Mouse (Mus musculus) gastrocnemius, postnatal 14 days (tissue): ENCODE measurements at regions not wholly inside any gene's neighbourhood (a gene's known extent, or its start where the extent isn't known, plus 50 kb on each side); places are given as distances from the start of the nearest gene placed in this dataset.
"Not testable (repeated sequence)": the region's sequence is repeated elsewhere in the genome, so short reads cannot be mapped to it uniquely, and the experiment has no call there.

Source experiments
- DNase-seq: peaks from one replicate; pipeline ENCODE4 v3.0.0; 2021; ENCODE audit warnings: mixed read lengths
- intact Hi-C: fragments of 180-260 bp; cut with DNase I; formaldehyde crosslinking; loops from one replicate; pipeline ENCODE4 v1.15.1; 2025; ENCODE audit warnings: low total_unique reads

DNA sequence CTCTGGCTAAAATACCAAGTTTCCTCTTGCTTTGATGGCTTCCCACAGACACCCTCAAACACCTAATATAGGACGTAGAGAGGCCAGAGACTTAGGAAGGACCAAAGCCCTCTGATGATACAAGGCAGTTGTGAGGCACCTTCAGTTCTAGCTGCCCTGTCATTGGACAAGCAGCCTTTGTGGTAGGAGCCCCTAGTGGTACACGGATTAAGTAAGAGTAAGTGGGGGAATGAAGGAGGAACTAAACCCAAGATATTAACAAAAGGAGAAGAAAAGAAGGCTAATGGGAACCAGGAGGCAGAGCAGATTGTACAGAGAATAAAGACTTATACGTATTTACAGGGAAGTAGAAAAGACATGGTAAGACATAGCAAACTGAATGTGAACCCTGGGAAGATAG, 352.3 kb upstream of the Tmco5 start:
- intact Hi-C loops, DNase-seq: not testable (repeated sequence)

DNA sequence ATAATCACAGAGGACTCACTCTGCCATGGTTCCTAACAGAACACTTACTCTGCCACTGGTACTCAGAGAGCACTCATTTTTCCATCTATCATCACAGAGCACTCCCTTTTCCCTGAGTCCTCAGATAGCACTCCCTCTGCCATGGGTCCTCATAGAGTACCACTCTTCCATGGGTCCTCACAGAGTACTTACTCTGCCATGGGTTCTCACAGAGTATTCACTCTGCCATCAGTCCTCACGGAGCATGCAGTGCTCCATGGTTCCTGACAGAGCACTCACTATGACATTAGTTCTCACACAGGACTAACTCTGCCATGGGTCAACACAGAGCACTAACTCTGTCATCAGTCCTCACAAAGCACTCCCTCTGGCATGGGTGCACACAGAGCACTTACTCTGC, 342.0 kb upstream of the Tmco5 start:
- intact Hi-C loops, result no loop called here

DNA sequence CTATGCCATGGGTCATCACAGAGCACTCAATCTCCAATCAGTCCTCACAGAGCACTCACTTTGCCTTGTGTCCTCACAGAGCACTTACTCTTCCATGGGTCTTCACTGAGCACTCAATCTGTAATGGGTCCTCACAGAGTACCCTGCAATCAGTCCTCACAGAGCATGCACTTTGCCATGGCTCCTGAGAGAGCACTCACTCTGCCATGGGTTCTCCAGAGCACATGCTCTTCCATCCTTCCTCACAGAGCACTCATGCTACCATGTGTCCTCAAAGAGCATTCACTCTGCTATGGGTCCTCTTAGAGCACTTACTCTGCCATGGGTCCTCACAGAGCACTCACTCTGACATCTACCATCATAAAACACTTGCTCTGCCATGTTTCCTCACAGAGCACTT, 319.1 kb upstream of the Tmco5 start:
- intact Hi-C loops, result no loop called here
- no peak for DNase-seq

More for the DNA sequence above, 342.0 kb upstream of the Tmco5 start:
- DNase-seq, result no peak

DNA sequence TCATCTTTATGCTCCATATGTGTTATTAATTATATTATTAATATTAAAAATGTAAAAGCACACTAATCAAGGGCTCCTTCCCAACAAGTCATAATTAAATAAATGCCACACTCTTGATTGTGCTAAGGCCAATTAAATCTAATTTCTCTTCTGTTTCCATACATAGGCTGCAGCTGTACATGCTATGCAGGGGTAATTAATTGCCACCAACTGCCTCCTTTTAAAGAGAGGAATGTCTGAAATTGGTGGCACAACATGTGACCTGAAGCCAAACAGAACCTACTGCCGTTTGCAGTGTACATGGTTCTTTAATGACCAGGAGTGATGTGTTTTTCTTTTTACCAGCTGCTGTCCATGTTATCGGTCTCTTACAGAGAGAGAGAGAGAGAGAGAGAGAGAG, 294.5 kb upstream of the Tmco5 start:
- no peak for DNase-seq
- intact Hi-C loops, result no loop called here

DNA sequence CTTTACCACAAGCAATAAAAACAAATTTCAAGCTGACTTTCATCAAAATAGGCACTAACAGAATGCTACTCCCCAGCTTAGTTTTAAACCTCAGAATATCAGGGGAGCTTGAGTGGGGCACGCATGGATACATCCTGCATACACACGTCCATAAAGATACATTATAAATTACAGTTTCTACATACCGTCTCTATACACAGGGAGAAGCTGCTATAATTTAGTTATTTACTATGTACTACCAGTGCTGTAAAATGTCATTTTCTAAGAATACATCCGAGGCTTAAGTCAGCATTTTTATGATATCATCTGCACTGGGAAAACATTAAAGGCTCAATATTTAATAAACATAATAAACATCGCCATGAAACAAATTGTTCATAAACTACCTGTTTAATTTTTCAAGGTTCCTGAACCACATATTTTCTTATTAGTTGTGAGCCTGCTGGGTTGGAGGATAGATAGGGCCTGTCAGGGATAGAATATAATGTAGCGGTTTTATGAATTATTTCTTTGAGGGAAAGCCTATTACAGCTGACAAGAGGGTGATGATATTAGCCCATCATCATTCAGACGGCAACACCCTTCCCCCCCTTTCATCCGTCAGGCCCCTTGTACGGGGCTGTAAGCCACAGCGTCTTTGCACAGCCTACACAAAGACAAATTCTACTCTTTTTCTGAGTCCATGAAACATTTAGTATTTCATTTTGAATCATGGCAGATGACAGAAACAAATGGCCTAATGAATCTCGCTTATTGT, 292.1 kb upstream of the Tmco5 start:
- DNase-seq, result no peak
- intact Hi-C loops, result no loop called here

DNA sequence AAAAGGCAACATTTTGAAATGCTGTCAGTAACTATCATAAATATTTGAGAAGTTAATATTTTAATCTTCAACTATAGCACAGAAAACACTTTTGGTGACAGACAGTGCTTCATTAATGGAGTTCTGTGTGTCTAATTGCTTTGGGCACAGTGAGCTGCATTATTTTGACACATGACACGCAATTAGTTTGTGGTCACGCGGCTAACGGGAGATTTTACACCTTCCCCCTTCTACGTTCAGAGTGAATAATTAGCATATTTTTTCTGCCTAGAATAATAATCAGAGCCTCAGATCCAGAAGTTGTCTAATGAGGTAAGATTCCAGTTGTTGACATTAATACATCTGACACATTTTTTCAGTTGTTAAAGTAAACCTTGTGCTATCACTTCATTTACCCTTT, 272.6 kb upstream of the Tmco5 start:
- no peak for DNase-seq
- intact Hi-C loops, result no loop called here

DNA sequence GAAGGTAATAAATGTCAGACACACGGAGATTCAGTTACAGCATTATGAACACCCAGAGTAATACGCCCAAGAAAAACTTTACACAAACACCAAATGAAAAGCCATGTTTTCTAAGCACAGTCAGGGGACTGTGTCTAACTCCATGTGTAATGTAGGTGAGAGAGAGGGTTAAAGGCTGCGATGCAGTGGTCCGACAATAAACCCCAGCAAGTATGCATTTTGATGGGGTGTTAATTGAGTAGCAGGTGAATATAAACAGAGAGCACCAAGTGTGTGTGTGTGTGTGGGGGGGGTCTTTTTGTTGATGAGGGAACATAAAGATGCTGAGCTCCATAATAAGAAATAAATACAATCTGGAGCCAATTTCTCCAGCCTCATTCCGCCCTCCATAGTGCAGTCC, 238.6 kb upstream of the Tmco5 start:
- intact Hi-C loops, result no loop called here
- no peak for DNase-seq

DNA sequence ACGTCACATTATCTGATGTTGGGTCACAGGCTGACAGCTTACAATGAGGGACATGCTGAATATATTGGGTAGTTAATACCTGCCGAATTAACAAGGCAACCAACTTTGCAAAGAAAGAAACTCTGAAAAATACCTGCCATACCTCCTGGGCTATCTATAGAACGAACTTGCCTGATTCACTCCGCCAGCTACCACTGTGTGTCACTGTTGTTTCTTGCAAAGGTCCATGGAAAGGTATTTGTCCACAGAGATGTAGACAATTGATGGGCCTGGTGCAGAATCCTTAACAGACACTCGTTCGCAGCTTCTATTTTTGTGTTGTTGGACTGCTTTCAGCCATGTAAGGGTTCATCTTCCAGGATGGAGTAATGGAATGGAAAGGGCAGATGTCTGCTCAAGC, 226.4 kb upstream of the Tmco5 start:
- DNase-seq, result no peak
- intact Hi-C loops, result no loop called here

DNA sequence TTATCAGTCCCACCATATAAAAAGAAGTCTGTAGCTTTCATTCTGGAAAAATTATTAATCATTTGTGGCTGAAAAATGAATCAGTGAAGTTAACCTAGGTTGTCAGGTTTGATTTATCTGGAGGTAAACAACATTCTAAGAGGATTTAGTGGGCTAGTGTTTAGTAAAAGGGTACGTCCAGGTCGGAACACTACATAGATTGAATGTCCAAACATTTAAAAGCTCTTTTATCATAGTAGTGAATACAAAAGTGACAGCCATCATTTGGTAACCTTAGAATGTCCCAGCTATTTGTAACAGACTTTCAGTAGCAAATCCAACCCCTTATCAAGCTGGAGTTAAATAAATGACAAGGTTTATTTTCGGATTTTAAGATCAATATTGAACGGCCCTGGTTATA, 192.7 kb upstream of the Tmco5 start:
- intact Hi-C loops, result no loop called here
- no peak for DNase-seq

DNA sequence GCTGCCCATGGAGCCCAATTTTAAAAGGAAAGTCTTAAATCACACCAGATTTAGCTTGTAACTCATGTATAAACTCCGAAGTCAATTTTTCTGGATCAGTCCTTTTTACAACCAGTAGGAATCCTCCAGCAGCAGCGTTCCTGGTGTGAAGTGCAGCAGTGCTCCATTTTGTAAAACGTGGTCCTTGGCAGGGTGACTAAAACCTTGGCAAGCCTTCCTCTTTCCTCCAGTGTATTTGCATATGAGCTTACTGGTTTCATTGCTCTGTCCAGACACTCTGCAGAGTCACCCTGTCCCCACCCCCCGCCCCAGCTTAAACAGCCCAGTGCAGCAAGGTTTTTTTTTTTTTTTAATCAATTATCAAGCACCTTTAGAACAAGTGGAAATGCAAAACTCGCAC, 180.9 kb upstream of the Tmco5 start:
- intact Hi-C loops, result no loop called here
- no peak for DNase-seq

DNA sequence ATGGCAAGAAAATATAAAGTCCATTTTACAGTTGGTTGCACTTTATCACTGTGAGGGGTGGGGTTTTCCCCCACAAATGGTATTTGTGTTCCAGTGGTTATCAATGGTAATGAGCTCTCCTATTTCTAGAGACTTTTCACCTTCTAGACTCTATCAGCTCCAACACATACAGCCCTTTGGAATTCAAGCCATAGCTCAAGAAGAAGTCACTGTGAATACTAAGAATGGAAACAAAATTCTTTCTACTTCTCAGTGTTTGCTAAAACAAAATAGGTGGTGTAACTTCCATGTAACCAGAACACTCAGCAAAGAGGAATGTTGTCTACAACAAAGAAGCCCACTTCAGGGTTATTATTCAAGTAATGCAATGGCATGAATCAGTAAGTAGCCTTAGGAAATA, 173.8 kb upstream of the Tmco5 start:
- intact Hi-C loops, result no loop called here
- DNase-seq, result no peak

DNA sequence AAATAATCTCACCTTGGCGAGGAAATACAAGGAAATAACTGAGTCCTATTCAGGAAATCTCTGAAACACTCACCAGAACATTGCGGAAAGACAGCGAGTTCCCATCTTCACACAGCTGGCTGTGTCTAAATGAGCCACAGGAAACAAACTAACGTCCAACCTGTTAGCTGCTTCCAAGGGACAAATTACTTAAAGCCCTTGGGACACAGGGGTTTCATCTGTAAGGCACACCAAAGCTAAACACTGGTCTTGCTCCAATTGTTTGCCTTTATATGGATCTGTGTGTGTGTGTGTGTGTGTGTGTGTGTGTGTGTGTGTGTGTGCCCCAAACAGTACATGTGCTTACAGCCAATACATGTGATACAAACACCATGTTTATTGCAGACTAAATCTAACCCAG, 168.9 kb upstream of the Tmco5 start:
- intact Hi-C loops, result no loop called here
- no peak for DNase-seq

DNA sequence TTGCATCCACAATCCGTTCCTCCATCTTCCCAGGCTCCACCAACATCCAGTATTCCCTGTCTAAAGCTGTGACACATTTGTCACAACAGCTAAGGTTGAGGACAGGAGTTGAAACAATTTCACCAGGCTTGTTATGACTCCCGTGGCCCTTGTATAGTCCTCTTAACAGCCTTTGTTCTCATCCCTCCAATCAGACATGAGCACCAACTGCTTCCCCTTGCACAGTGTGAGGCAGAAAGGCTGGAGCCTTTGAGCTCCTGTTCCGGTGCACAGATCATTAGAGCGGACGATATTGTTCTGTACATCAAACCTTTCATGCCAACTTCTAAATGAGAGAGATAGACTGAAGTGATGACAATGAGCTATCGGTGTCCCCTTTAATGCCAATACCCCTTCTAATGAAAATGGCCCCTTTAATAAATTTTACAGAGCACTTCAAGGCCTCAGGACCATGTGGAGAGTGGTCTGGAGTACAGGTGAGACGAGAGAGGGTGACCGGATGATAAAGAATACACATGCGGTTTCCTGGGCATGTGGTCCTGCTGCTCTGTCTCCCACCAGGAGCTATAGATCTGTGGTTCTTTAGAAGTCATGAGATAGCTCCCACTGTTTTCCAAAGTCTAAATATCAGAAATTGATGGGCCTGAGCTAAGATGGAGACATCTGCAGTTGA, 161.8 kb upstream of the Tmco5 start:
- intact Hi-C loops, result no loop called here
- no peak for DNase-seq

DNA sequence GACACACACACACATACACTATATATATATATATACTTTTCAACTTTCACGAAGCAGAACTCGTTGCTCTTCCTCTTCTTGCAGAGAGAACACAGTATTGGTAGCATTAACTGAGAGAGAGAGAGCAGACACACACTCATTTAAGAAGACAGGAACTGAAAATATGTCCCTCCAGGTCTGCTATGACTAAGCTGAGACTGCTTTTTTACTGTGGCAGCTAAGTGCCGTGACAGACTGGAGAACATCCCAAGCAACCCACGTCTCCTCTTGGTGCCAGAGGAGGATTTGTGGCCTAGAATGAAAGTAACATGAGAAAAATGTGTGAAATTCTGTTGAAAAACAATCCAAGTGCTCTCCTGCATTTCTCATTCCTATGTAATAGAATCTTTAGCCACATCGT, 159.9 kb upstream of the Tmco5 start:
- no peak for DNase-seq
- intact Hi-C loops, result no loop called here

DNA sequence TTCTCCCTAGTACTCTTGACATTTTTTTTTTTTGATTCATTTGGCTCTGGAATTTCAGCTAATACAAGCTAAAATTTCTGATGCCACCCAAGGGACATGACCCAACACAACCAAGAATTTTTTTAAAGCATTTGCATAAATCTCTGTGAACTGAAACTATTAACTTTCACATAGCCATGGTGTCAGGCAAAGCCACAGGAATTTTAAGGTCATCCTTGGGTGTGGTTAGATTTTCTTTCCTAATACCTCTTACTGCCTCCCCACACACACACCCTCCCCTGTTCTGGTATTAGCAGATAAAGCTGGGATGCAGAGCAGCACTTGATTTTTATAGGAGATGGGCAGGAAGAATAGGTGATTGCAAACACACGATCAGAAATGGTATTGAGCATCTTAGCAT, 150.9 kb upstream of the Tmco5 start:
- no peak for DNase-seq
- intact Hi-C loops, result no loop called here

DNA sequence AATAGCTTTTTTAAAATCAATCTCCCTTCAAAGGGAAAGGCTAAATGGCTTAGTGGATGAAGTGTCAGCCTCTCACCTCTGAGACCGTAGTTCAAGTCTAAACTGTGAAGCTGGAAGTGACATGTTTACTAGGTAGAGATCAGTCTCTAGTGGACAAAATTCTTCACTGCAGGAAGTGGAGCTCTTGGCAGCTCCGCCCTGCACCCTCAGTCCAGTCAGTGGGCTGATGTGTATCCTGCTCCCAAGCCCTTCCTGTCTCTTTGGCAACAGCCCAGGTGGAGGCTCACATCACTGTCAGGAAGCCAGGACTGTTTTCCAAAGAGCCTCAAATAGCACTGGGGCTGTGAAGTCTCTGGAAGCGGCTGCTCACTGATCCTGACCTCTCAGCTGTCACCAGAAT, 142.8 kb upstream of the Tmco5 start:
- intact Hi-C loops, result no loop called here
- DNase-seq, result peak; percentile 52

DNA sequence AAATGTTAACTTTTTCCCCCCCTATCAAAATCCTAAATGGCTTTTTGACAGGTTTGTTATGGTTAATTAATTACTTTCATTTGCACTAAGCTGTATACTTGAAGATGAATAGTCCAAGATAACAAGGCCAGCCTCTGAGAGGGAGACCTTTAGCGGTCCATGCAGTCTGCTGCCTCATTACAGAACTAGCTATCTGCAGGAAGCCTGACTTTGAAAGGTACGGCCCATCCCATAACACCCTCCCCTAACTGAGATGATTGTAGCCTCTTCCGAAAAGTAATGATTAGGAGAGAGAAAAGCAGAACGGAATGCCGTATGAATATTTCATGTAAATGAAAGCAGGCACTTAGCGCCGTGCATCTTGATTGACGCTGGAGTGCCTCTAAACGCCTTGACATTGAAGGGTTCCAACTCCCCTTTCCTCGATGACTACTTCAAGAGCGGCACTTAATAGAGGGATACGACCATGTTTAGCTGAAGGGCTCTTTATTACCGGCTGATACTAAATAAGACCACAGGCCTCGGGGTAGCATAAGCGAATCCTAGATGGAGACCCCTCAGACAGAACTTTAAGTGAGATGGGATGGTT, 109.9 kb upstream of the Tmco5 start:
- no peak for DNase-seq
- intact Hi-C loops, result no loop called here

DNA sequence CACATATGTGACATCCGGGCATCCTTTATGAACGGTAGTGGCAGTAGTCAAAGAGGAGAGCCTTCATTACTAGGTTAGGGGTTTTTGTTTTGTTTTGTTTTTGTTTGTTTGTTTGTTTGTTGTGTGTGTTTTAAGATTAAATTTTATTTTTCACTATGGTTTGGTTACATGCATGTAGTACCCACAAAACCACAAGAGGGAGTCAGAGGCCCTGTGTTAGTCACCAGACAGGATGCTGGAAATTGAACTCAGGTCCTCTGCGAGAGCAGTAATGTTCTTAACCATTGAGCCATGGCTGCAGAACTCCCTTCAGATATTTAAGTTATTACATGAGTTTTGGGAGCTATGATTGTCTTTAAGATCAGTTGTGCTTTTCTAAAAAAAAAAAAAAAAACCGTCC, 109.3 kb upstream of the Tmco5 start:
- intact Hi-C loops, result no loop called here
- no peak for DNase-seq

DNA sequence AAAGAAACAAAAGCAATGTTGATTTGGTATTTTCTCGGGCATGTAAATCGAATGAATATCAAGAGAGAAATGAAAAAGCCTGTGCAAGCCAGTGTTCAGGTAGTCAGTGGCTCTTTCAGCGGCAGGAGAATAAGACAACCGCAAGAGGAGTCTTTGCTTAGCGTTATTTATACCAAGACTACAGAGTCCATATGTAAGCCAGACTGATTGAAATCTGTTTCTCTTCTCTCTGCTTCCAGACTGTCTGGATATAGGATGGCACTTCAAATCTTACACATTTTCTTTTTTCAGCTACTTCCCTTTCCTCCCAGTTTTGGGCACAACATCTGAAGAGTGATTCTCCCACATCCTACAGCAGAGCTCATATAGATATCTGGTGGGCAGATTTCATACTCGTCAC, 105.9 kb upstream of the Tmco5 start:
- no peak for DNase-seq
- intact Hi-C loops, result no loop called here

DNA sequence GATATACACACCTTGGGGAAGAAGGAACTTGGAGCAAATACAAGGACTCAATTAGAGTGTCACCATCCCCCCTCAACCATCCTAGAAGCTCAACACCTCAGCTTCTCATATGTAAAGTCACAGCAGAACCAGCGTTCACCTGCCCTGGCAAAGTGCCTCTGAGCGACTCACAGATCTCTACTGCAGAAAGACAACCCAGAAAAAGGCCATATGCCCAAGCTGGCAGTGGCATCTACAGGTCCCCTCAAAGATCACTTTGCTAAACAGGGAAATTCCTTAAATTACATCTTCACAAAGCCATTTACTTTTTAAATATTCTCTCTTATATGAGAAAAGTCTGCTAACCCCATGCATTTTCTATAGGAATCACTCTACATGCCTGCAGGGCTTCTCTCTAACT, 78.3 kb upstream of the Tmco5 start:
- intact Hi-C loops, result no loop called here
- DNase-seq, result no peak

DNA sequence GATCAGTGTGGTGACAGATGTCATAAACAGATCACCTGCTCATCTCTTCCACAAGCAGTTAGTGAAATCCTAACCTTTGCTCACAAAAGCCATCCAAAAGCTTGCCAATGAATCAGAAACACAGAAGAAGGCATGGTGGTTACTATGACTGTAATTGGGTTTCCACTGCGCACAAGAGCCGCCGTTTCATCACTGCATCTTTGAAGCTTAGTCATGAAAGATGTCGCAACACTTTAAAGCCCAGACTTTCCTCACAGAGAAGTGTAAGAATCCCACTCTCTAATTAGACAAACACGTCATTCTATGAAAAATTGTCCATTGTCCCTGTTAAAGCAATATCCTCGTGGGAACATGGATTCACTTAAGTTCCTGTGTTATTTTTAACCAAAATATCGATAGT, 76.9 kb upstream of the Tmco5 start:
- intact Hi-C loops, result no loop called here
- DNase-seq, result no peak
